Mouse (Mus musculus) MEL (cell line): ENCODE measurements around the gene Gimap3. TPM values are rescaled to one million over a fixed set of nuclear protein-coding genes. Genes with fewer than 3 reads are reported as not detected.

Experiments
- DNase-seq: peaks from one replicate; pipeline ENCODE4 v3.0.0; 2011; ENCODE audit warnings: low read depth, low spot score
- H3K27ac ChIP-seq: 2 replicates; pipeline ENCODE4 v1.5.1; 2012; ENCODE audit warnings: low read depth, mild to moderate bottlenecking, control low read depth, low read length, moderate library complexity; ENCODE audit not compliant: control insufficient read depth
- H3K27me3 ChIP-seq, 2 experiments: fragments of 150-350 bp in 1 of 2; sonication (generic) in 1 of 2; 2 replicates each; pipeline ENCODE4 v1.6.1; 2012; ENCODE audit warnings: low read length in 2 of 2, mild to moderate bottlenecking in 2 of 2, improper control_type of control experiment in 1 of 2, moderate library complexity in 1 of 2; ENCODE audit not compliant: insufficient read depth in 2 of 2, control insufficient read depth in 1 of 2
- H3K36me3 ChIP-seq, 2 experiments: 2 replicates each; pipeline ENCODE4 v1.6.1; 2012 to 2014; ENCODE audit warnings: low read length in 2 of 2, improper control_type of control experiment in 1 of 2, inconsistent platforms in 1 of 2, mild to moderate bottlenecking in 1 of 2; ENCODE audit not compliant: insufficient read depth in 2 of 2, control insufficient read depth in 1 of 2
- H3K4me1 ChIP-seq, 2 experiments: fragments of 150-350 bp in 1 of 2; sonication (generic) in 1 of 2; 2 replicates each; pipeline ENCODE4 v1.6.1; 2012; ENCODE audit warnings: low read length in 2 of 2, improper control_type of control experiment in 1 of 2, mild to moderate bottlenecking in 1 of 2; ENCODE audit not compliant: insufficient read depth in 2 of 2, control insufficient read depth in 1 of 2
- H3K4me3 ChIP-seq, 2 experiments: fragments of 150-350 bp in 1 of 2; sonication (generic) in 1 of 2; 2 replicates each; pipeline ENCODE4 v1.5.1; 2012; ENCODE audit warnings: low read depth in 2 of 2, low read length in 2 of 2, mild to moderate bottlenecking in 2 of 2, moderate library complexity in 2 of 2, control low read depth in 1 of 2, improper control_type of control experiment in 1 of 2; ENCODE audit not compliant: control insufficient read depth in 1 of 2, insufficient read depth in 1 of 2
- H3K79me2 ChIP-seq: 2 replicates; pipeline ENCODE4 v1.6.1; 2012; ENCODE audit warnings: mild to moderate bottlenecking, low read length, moderate library complexity; ENCODE audit not compliant: control insufficient read depth, poor library complexity, insufficient read depth
- H3K9ac ChIP-seq: 2 replicates; pipeline ENCODE4 v1.6.1; 2012; ENCODE audit warnings: low read depth, mild to moderate bottlenecking, control low read depth, low read length, moderate library complexity; ENCODE audit not compliant: control insufficient read depth, poor library complexity, severe bottlenecking
- H3K9me3 ChIP-seq: fragments of 150-350 bp; sonication (generic); replicated peaks from 2 replicates; pipeline ENCODE4 v1.6.1; 2012; ENCODE audit warnings: mild to moderate bottlenecking, low read length, improper control_type of control experiment, moderate library complexity; ENCODE audit not compliant: insufficient read depth
- CHD2 ChIP-seq: IDR thresholded peaks from 2 replicates; pipeline ENCODE4 v1.6.1; 2011; ENCODE audit warnings: low read length, improper control_type of control experiment
- E2F4 ChIP-seq: IDR thresholded peaks from 2 replicates; pipeline ENCODE4 v1.6.1; 2011; ENCODE audit warnings: low read depth, low read length, improper control_type of control experiment, borderline replicate concordance
- ETS1 ChIP-seq: IDR thresholded peaks from 2 replicates; pipeline ENCODE4 v1.6.1; 2012; ENCODE audit warnings: low read depth, mild to moderate bottlenecking, inconsistent platforms, low read length, improper control_type of control experiment, moderate library complexity
- GABPA ChIP-seq: IDR thresholded peaks from 2 replicates; pipeline ENCODE4 v1.6.1; 2012; ENCODE audit warnings: low read depth, mild to moderate bottlenecking, inconsistent platforms, low read length, improper control_type of control experiment, moderate library complexity
- HCFC1 ChIP-seq: IDR thresholded peaks from 2 replicates; pipeline ENCODE4 v1.6.1; 2012; ENCODE audit warnings: low read depth, mild to moderate bottlenecking, inconsistent platforms, low read length, improper control_type of control experiment, moderate library complexity
- KAT2A ChIP-seq: conservative IDR thresholded peaks from 2 replicates; pipeline ENCODE4 v1.6.1; 2012; ENCODE audit warnings: low read depth, low read length, improper control_type of control experiment, inconsistent platforms
- MAFK ChIP-seq: IDR thresholded peaks from 2 replicates; pipeline ENCODE4 v1.6.1; 2011; ENCODE audit warnings: low read depth, mild to moderate bottlenecking, low read length, improper control_type of control experiment, borderline replicate concordance
- MEF2A ChIP-seq: IDR thresholded peaks from 2 replicates; pipeline ENCODE4 v1.6.1; 2014; ENCODE audit warnings: low read depth, mild to moderate bottlenecking, inconsistent platforms, low read length, improper control_type of control experiment; ENCODE audit not compliant: poor library complexity, insufficient replicate concordance, severe bottlenecking; ENCODE audit errors: extremely low read depth
- MXI1 ChIP-seq: IDR thresholded peaks from 2 replicates; pipeline ENCODE4 v1.6.1; 2011; ENCODE audit warnings: mild to moderate bottlenecking, low read depth, low read length, improper control_type of control experiment
- POLR2AphosphoS5 ChIP-seq: IDR thresholded peaks from 2 replicates; pipeline ENCODE4 v1.6.1; 2012; ENCODE audit warnings: low read depth, borderline replicate concordance, mild to moderate bottlenecking, inconsistent platforms, low read length, moderate library complexity, mixed read lengths
- RAD21 ChIP-seq: IDR thresholded peaks from 2 replicates; pipeline ENCODE4 v1.6.1; 2011; ENCODE audit warnings: mild to moderate bottlenecking, low read depth, low read length, improper control_type of control experiment
- RCOR1 ChIP-seq: IDR thresholded peaks from 2 replicates; pipeline ENCODE4 v1.6.1; 2012; ENCODE audit warnings: low read depth, mild to moderate bottlenecking, inconsistent platforms, low read length, improper control_type of control experiment
- SMC3 ChIP-seq: IDR thresholded peaks from 2 replicates; pipeline ENCODE4 v1.6.1; 2011; ENCODE audit warnings: low read depth, low read length, improper control_type of control experiment
- USF2 ChIP-seq, 2 experiments: IDR thresholded peaks; 2 replicates each; pipeline ENCODE4 v1.6.1; 2011 to 2012; ENCODE audit warnings: improper control_type of control experiment in 2 of 2, low read length in 2 of 2, borderline replicate concordance in 1 of 2, inconsistent platforms in 1 of 2, low read depth in 1 of 2, mild to moderate bottlenecking in 1 of 2; ENCODE audit not compliant: insufficient read depth in 1 of 2
- ZC3H11A ChIP-seq: IDR thresholded peaks from 2 replicates; pipeline ENCODE4 v1.6.1; 2012; ENCODE audit warnings: low read depth, mild to moderate bottlenecking, inconsistent platforms, low read length, improper control_type of control experiment
- ZNF384 ChIP-seq: IDR thresholded peaks from 2 replicates; pipeline ENCODE4 v1.6.1; 2012; ENCODE audit warnings: low read depth, mild to moderate bottlenecking, inconsistent platforms, low read length, improper control_type of control experiment
- polyA plus RNA-seq, 2 experiments: library from polyadenylated mRNA; stranded (reverse) in 1 of 2; unstranded in 1 of 2; fragments of >175 nt in 1 of 2; fragments of >200 nt in 1 of 2; gene quantifications; 2 replicates each; pipeline versions ENCODE4 v1.2.1 to v1.2.4; 2012; ENCODE audit warnings: low replicate concordance in 2 of 2, low read depth in 1 of 2; ENCODE audit not compliant: insufficient read length in 2 of 2, insufficient read depth in 1 of 2, missing spikeins in 1 of 2
- total RNA-seq: library from RNA; depleted of rRNA; stranded (reverse); fragments of 300-350 nt; gene quantifications from 2 replicates; pipeline ENCODE4 v1.2.3, GENCODE M21; 2012

The Gimap3 gene
- total and polyA plus RNA-seq, 3 experiments = not detected

GRCm38 (mm10) chr6:48787867-48788266 is 17.2 kb upstream of the Gimap3 start:
- Histone ChIP-seq H3K9ac (no peak overlapping the region), H3K79me2 (no peaks in the 10 kb centered on the region), H3K27me3 (peaks cover 0 to 1% of the 10 kb centered on the region in 2 experiments; a peak in 1 of 4 replicates), H3K27ac (no peak overlapping the region), H3K4me3 (no peak overlapping the region), H3K9me3 (no peaks in the 10 kb centered on the region), H3K36me3 (no peaks in the 10 kb centered on the region), H3K4me1 (no peaks in the 10 kb centered on the region)
- DNase-seq = no peak
- TF ChIP-seq CHD2 (no peak), ZNF384 (no peak), HCFC1 (no peak), MAFK (no peak), RAD21 (no peak), ETS1 (no peak), KAT2A (no peak), GABPA (no peak), E2F4 (no peak), MEF2A (no peak), SMC3 (no peak), RCOR1 (no peak), POLR2AphosphoS5 (no peak), MXI1 (no peak), ZC3H11A (no peak)
- TF ChIP-seq, all 39 proteins: peak for 0

GRCm38 (mm10) chr6:48785601-48786000 is 14.9 kb upstream of the Gimap3 start:
- Histone ChIP-seq H3K9ac (no peak overlapping the region), H3K27ac (no peak overlapping the region), H3K79me2 (no peaks in the 10 kb centered on the region), H3K27me3 (peaks cover 0 to 1% of the 10 kb centered on the region in 2 experiments; a peak in 1 of 4 replicates), H3K4me1 (no peaks in the 10 kb centered on the region), H3K4me3 (no peak overlapping the region), H3K9me3 (no peaks in the 10 kb centered on the region), H3K36me3 (no peaks in the 10 kb centered on the region)
- DNase-seq = no peak
- no peak for TF ChIP-seq USF2 (IDR thresholded peaks at IDR 0.05; ENCODE audit: borderline replicate concordance in 1 of 2, insufficient read depth in 1 of 2, low read depth in 1 of 2, low read length in 2 of 2)
